Mouse (Mus musculus): ENCODE results near the gene Klhl8. TPM values are rescaled to one million over a fixed set of nuclear protein-coding genes. Genes with fewer than 3 reads are reported as not detected.
A peak's percentile ranks its signal among the peaks of the same experiment; 100 is the strongest.

Gene Klhl8
- polyA plus RNA-seq, 1 experiment from 2014 or later: 13.3 TPM

GRCm38 (mm10) chr5:103828729-103829128 is 82.3 kb downstream of the Klhl8 start:
- no peak overlapping the region for H3K4me3 ChIP-seq (ENCODE audit: low read length)
- H3K4me1 ChIP-seq (ENCODE audit: control insufficient read depth, insufficient read depth, low read length): peaks cover 17% of the 10 kb centered on the region; the same call in 1 of the 2 replicates
- no peaks in the 10 kb centered on the region for H3K9me3 ChIP-seq (ENCODE audit: control insufficient read depth, low read length)
- no peaks in the 10 kb centered on the region for H3K27me3 ChIP-seq (ENCODE audit: control insufficient read depth, insufficient read depth, low read length)
- no peak for ATAC-seq (ENCODE audit: low FRiP score, low TSS enrichment)
- peaks cover 17% of the 10 kb centered on the region for H3K36me3 ChIP-seq (ENCODE audit: control insufficient read depth, insufficient read depth, low read length)
- H3K9ac ChIP-seq (ENCODE audit: low read depth, low read length): no peak overlapping the region
- H3K4me2 ChIP-seq (replicated peaks; ENCODE audit: low read depth, low read length): no peak overlapping the region
- WGBS: 45% methylated on average over 8 of the region's 8 CpGs
- H3K27ac ChIP-seq (ENCODE audit: low read depth, low read length): peak overlapping the region; percentile 39

GRCm38 (mm10) chr5:103828304-103828703 is 82.8 kb downstream of the Klhl8 start:
- peak overlapping the region; percentile 39; the same call in 1 of the 2 replicates for H3K27ac ChIP-seq (ENCODE audit: low read depth, low read length)
- 71% methylated on average over 21 of the region's 21 CpGs for WGBS
- no peak overlapping the region for H3K9ac ChIP-seq (ENCODE audit: low read depth, low read length)
- no peaks in the 10 kb centered on the region for H3K27me3 ChIP-seq (ENCODE audit: control insufficient read depth, insufficient read depth, low read length)
- H3K36me3 ChIP-seq (ENCODE audit: control insufficient read depth, insufficient read depth, low read length): peaks cover 13% of the 10 kb centered on the region
- ATAC-seq (ENCODE audit: low FRiP score, low TSS enrichment): 0 out of 2 replicates have a peak, but pooled peaks have one; percentile 45
- no peak overlapping the region for H3K4me3 ChIP-seq (ENCODE audit: low read length)
- H3K4me1 ChIP-seq (ENCODE audit: control insufficient read depth, insufficient read depth, low read length): peaks cover 17% of the 10 kb centered on the region; the same call in 1 of the 2 replicates
- no peak overlapping the region for H3K4me2 ChIP-seq (replicated peaks; ENCODE audit: low read depth, low read length)
- no peaks in the 10 kb centered on the region for H3K9me3 ChIP-seq (ENCODE audit: control insufficient read depth, low read length)

GRCm38 (mm10) chr5:103822949-103823348 is 88.1 kb downstream of the Klhl8 start:
- ATAC-seq (ENCODE audit: low FRiP score, low TSS enrichment): no peak
- 90% methylated on average over 5 of the region's 5 CpGs for WGBS

GRCm38 (mm10) chr5:103821500-103822298 is 89.4 kb downstream of the Klhl8 start:
- no peak overlapping the region for H3K9ac ChIP-seq (ENCODE audit: low read depth, low read length)
- H3K27ac ChIP-seq (ENCODE audit: low read depth, low read length): no peak overlapping the region
- ATAC-seq (ENCODE audit: low FRiP score, low TSS enrichment): no peak
- WGBS: 69% methylated on average over 13 of the region's 13 CpGs
- H3K4me2 ChIP-seq (replicated peaks; ENCODE audit: low read depth, low read length): no peak overlapping the region
- no peaks in the 10 kb centered on the region for H3K27me3 ChIP-seq (ENCODE audit: control insufficient read depth, insufficient read depth, low read length)
- H3K36me3 ChIP-seq (ENCODE audit: control insufficient read depth, insufficient read depth, low read length): peaks cover 7% of the 10 kb centered on the region
- no peak overlapping the region for H3K4me3 ChIP-seq (ENCODE audit: low read length)
- no peaks in the 10 kb centered on the region for H3K9me3 ChIP-seq (ENCODE audit: control insufficient read depth, low read length)
- peaks cover 9% of the 10 kb centered on the region; the same call in 1 of the 2 replicates for H3K4me1 ChIP-seq (ENCODE audit: control insufficient read depth, insufficient read depth, low read length)

More at GRCm38 (mm10) chr5:103822949-103823348, 88.1 kb downstream of the Klhl8 start:
- Histone ChIP-seq H3K4me2 (replicated peaks; ENCODE audit: low read depth, low read length) (no peak overlapping the region), H3K9ac (ENCODE audit: low read depth, low read length) (no peak overlapping the region), H3K27me3 (ENCODE audit: control insufficient read depth, insufficient read depth, low read length) (no peaks in the 10 kb centered on the region), H3K9me3 (ENCODE audit: control insufficient read depth, low read length) (no peaks in the 10 kb centered on the region), H3K4me1 (ENCODE audit: control insufficient read depth, insufficient read depth, low read length) (peaks cover 9% of the 10 kb centered on the region; the same call in 1 of the 2 replicates), H3K27ac (ENCODE audit: low read depth, low read length) (no peak overlapping the region), H3K36me3 (ENCODE audit: control insufficient read depth, insufficient read depth, low read length) (peaks cover 7% of the 10 kb centered on the region), H3K4me3 (ENCODE audit: low read length) (no peak overlapping the region)

GRCm38 (mm10) chr5:103821062-103821461 is 90.0 kb downstream of the Klhl8 start:
- no peaks in the 10 kb centered on the region for H3K9me3 ChIP-seq (ENCODE audit: control insufficient read depth, low read length)
- H3K36me3 ChIP-seq (ENCODE audit: control insufficient read depth, insufficient read depth, low read length): peaks cover 2% of the 10 kb centered on the region
- H3K4me2 ChIP-seq (replicated peaks; ENCODE audit: low read depth, low read length): no peak overlapping the region
- no peak overlapping the region for H3K9ac ChIP-seq (ENCODE audit: low read depth, low read length)
- ATAC-seq (ENCODE audit: low FRiP score, low TSS enrichment): no peak
- H3K27ac ChIP-seq (ENCODE audit: low read depth, low read length): no peak overlapping the region
- H3K4me1 ChIP-seq (ENCODE audit: control insufficient read depth, insufficient read depth, low read length): peaks cover 9% of the 10 kb centered on the region; the same call in 1 of the 2 replicates
- 68% methylated on average over 9 of the region's 9 CpGs for WGBS
- H3K27me3 ChIP-seq (ENCODE audit: control insufficient read depth, insufficient read depth, low read length): no peaks in the 10 kb centered on the region
- no peak overlapping the region for H3K4me3 ChIP-seq (ENCODE audit: low read length)

GRCm38 (mm10) chr5:103819674-103820073 is 91.4 kb downstream of the Klhl8 start:
- ATAC-seq (ENCODE audit: low FRiP score, low TSS enrichment): no peak

GRCm38 (mm10) chr5:103818602-103819001 is 92.5 kb downstream of the Klhl8 start:
- H3K4me2 ChIP-seq (replicated peaks; ENCODE audit: low read depth, low read length): no peak overlapping the region
- ATAC-seq (ENCODE audit: low FRiP score, low TSS enrichment): no peak
- no peaks in the 10 kb centered on the region for H3K27me3 ChIP-seq (ENCODE audit: control insufficient read depth, insufficient read depth, low read length)
- H3K36me3 ChIP-seq (ENCODE audit: control insufficient read depth, insufficient read depth, low read length): no peaks in the 10 kb centered on the region
- no peak overlapping the region for H3K27ac ChIP-seq (ENCODE audit: low read depth, low read length)
- H3K4me1 ChIP-seq (ENCODE audit: control insufficient read depth, insufficient read depth, low read length): peaks cover 16% of the 10 kb centered on the region; the same call in 1 of the 2 replicates
- H3K9ac ChIP-seq (ENCODE audit: low read depth, low read length): no peak overlapping the region
- no peak overlapping the region for H3K4me3 ChIP-seq (ENCODE audit: low read length)
- WGBS: 86% methylated on average over 9 of the region's 9 CpGs
- no peaks in the 10 kb centered on the region for H3K9me3 ChIP-seq (ENCODE audit: control insufficient read depth, low read length)

More at GRCm38 (mm10) chr5:103819674-103820073, 91.4 kb downstream of the Klhl8 start:
- Histone ChIP-seq H3K36me3 (ENCODE audit: control insufficient read depth, insufficient read depth, low read length) (no peaks in the 10 kb centered on the region), H3K9ac (ENCODE audit: low read depth, low read length) (no peak overlapping the region), H3K27ac (ENCODE audit: low read depth, low read length) (no peak overlapping the region), H3K4me3 (ENCODE audit: low read length) (no peak overlapping the region), H3K4me1 (ENCODE audit: control insufficient read depth, insufficient read depth, low read length) (peaks cover 11% of the 10 kb centered on the region; the same call in 1 of the 2 replicates), H3K9me3 (ENCODE audit: control insufficient read depth, low read length) (no peaks in the 10 kb centered on the region), H3K4me2 (replicated peaks; ENCODE audit: low read depth, low read length) (no peak overlapping the region), H3K27me3 (ENCODE audit: control insufficient read depth, insufficient read depth, low read length) (no peaks in the 10 kb centered on the region)
- 94% methylated on average over 1 of the region's 1 CpGs for WGBS

- H3K4me1 ChIP-seq (ENCODE audit: control insufficient read depth, insufficient read depth, low read length): peaks cover 16% of the 10 kb centered on the region; the same call in 1 of the 2 replicates
- 0% methylated on average over 1 of the region's 1 CpGs for WGBS
- H3K4me2 ChIP-seq (replicated peaks; ENCODE audit: low read depth, low read length): no peak overlapping the region
- no peaks in the 10 kb centered on the region for H3K27me3 ChIP-seq (ENCODE audit: control insufficient read depth, insufficient read depth, low read length)
- no peak overlapping the region for H3K4me3 ChIP-seq (ENCODE audit: low read length)
- ATAC-seq (ENCODE audit: low FRiP score, low TSS enrichment): peak; percentile 44; the same call in 1 of the 2 replicates
- H3K9ac ChIP-seq (ENCODE audit: low read depth, low read length): no peak overlapping the region
- H3K27ac ChIP-seq (ENCODE audit: low read depth, low read length): no peak overlapping the region
- H3K36me3 ChIP-seq (ENCODE audit: control insufficient read depth, insufficient read depth, low read length): no peaks in the 10 kb centered on the region
- no peaks in the 10 kb centered on the region for H3K9me3 ChIP-seq (ENCODE audit: control insufficient read depth, low read length)
Observed at GRCm38 (mm10) chr5:103817754-103818153, 93.3 kb downstream of the Klhl8 start.

GRCm38 (mm10) chr5:103816718-103817117 is 94.3 kb downstream of the Klhl8 start:
- H3K4me3 ChIP-seq (ENCODE audit: low read length): no peak overlapping the region
- 96% methylated on average over 3 of the region's 3 CpGs for WGBS
- H3K27ac ChIP-seq (ENCODE audit: low read depth, low read length): no peak overlapping the region
- peaks cover 16% of the 10 kb centered on the region; the same call in 1 of the 2 replicates for H3K4me1 ChIP-seq (ENCODE audit: control insufficient read depth, insufficient read depth, low read length)
- H3K36me3 ChIP-seq (ENCODE audit: control insufficient read depth, insufficient read depth, low read length): no peaks in the 10 kb centered on the region
- H3K9me3 ChIP-seq (ENCODE audit: control insufficient read depth, low read length): no peaks in the 10 kb centered on the region
- H3K9ac ChIP-seq (ENCODE audit: low read depth, low read length): no peak overlapping the region
- no peaks in the 10 kb centered on the region for H3K27me3 ChIP-seq (ENCODE audit: control insufficient read depth, insufficient read depth, low read length)
- no peak overlapping the region for H3K4me2 ChIP-seq (replicated peaks; ENCODE audit: low read depth, low read length)
- no peak for ATAC-seq (ENCODE audit: low FRiP score, low TSS enrichment)

Measured in kidney, embryonic 14.5 days (tissue).